Mouse (Mus musculus) hindbrain, postnatal 0 days (tissue): Measurements from ENCODE around the gene Henmt1. TPM values are rescaled to one million over a fixed set of nuclear protein-coding genes. Genes with fewer than 3 reads are reported as not detected.

Experiments
- ATAC-seq: fragments of 200-750 bp; cut with Nextera tagmentation; 2 replicates; pipeline ENCODE4 v1.8.0; 2017; ENCODE audit warnings: mild to moderate bottlenecking, moderate TSS enrichment, moderate library complexity
- DNase-seq: peaks from one replicate; pipeline ENCODE4 v3.0.0-alpha.2; 2015; ENCODE audit warnings: low spot score
- H3K27ac ChIP-seq: fragments of 300-500 bp; sonication (generic); 2 replicates; pipeline ENCODE4 v1.5.1; 2014; ENCODE audit warnings: mild to moderate bottlenecking
- H3K27me3 ChIP-seq: fragments of 300-500 bp; sonication (generic); 2 replicates; pipeline ENCODE4 v1.6.1; 2014; ENCODE audit warnings: low read length, mixed read lengths; ENCODE audit not compliant: insufficient read depth
- H3K36me3 ChIP-seq: fragments of 300-500 bp; sonication (generic); 2 replicates; pipeline ENCODE4 v1.6.1; 2014; ENCODE audit warnings: low read length, mixed read lengths; ENCODE audit not compliant: insufficient read depth
- H3K4me1 ChIP-seq: fragments of 300-500 bp; sonication (generic); 2 replicates; pipeline ENCODE4 v1.6.1; 2014; ENCODE audit warnings: antibody characterized with exemption, low read length, mixed read lengths; ENCODE audit not compliant: insufficient read depth
- H3K4me2 ChIP-seq: fragments of 300-500 bp; sonication (generic); 2 replicates; pipeline ENCODE4 v1.6.1; 2014; ENCODE audit warnings: low read depth, mild to moderate bottlenecking, low read length, moderate library complexity, mixed read lengths
- H3K4me3 ChIP-seq: fragments of 300-500 bp; sonication (generic); 2 replicates; pipeline ENCODE4 v1.5.1; 2014; ENCODE audit warnings: low read length
- H3K9ac ChIP-seq: fragments of 300-500 bp; sonication (generic); replicated peaks from 2 replicates; pipeline ENCODE4 v1.6.1; 2014; ENCODE audit warnings: mild to moderate bottlenecking, low read length, moderate library complexity, mixed read lengths
- H3K9me3 ChIP-seq: fragments of 300-500 bp; sonication (generic); 2 replicates; pipeline ENCODE4 v1.6.1; 2016; ENCODE audit warnings: low read length, mixed read lengths
- CTCF ChIP-seq: IDR thresholded peaks from 2 replicates; pipeline ENCODE4 v1.5.1; 2016; ENCODE audit warnings: antibody characterized with exemption, control low read depth, low read depth
- WGBS: fragments of 180-500 bp; shearing (Covaris S2); extraction: QIAGEN DNeasy Blood & Tissue Kit; methylation state at CpG from one replicate; pipeline ENCODE4 v1.1.7; 2014; 5-methylcytosine and 5-hydroxymethylcytosine counted together
- polyA plus RNA-seq: library from polyadenylated mRNA; unstranded; fragments of >200 nt; fragmentation: Nextera tagmentation; extraction: Ambion mirVana; gene quantifications from 2 replicates; pipeline ENCODE4 v1.2.1, GENCODE M21; 2015
- total RNA-seq: library from RNA; depleted of rRNA; stranded (reverse); fragments of >200 nt; gene quantifications from 2 replicates; pipeline ENCODE4 v1.2.3, GENCODE M21; 2014

The Henmt1 gene
- total and polyA plus RNA-seq, 2 experiments from 2014 or later: 2.0 to 2.2 TPM

DNA sequence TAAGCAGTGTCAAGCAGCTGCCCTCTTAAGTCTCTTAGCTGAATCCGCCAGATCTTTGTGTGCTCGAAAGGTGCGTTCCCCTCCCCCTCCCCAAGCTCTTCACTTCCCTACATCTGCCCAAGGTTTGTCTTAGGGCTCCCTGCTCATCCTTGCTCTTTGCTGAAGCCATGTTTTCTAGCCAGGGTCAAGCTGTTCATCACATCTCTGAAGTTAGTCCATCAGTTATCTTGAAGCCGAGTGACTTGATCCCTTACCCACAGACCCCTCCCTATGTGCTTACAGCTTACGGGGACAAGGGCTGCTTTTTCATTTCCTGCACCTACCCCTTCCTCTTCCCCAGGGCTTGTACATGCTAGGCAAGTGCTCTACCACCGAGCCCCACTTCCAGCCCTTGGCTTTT, 22.0 kb downstream of the Henmt1 start:
- Histone ChIP-seq H3K36me3 (no peaks in the 10 kb centered on the region), H3K4me3 (peak overlapping the region; percentile 18; the same call in 1 of the 2 replicates), H3K27me3 (no peaks in the 10 kb centered on the region), H3K27ac (peak overlapping the region; percentile 86), H3K9me3 (no peaks in the 10 kb centered on the region), H3K9ac (peak overlapping the region; percentile 41; the same call in 1 of the 2 replicates), H3K4me1 (peaks cover 4% of the 10 kb centered on the region; the same call in 1 of the 2 replicates), H3K4me2 (peak overlapping the region; percentile 47)
- WGBS: 16% methylated on average over 6 of the region's 6 CpGs
- DNase-seq (no peak), ATAC-seq (peak; percentile 72)
- no peak for TF ChIP-seq CTCF

DNA sequence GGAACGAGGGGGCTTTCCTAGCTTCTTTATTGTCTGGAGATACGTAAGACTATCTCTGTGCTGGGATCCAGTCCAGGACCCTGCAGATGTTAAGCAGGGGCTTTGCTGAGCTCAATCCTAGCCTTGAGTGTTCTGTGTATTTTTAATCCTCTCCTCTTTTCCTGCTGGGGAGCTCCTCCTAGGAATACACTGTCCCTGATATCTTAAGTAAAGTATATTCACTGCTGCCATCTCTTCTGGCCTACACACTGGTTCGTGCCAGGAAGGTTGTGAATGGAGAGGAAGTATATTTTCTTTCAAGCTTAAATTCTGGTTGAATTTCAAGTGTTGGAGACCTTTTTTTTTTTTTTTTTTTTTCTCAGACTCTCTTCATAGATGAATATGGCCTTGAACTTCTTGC, 23.6 kb downstream of the Henmt1 start:
- H3K4me1 ChIP-seq: peaks cover 4% of the 10 kb centered on the region; the same call in 1 of the 2 replicates
- no peaks in the 10 kb centered on the region for H3K36me3 ChIP-seq
- 62% methylated on average over 3 of the region's 3 CpGs for WGBS
- DNase-seq: no peak
- no peaks in the 10 kb centered on the region for H3K9me3 ChIP-seq
- H3K4me3 ChIP-seq: no peak overlapping the region
- ATAC-seq: no peak
- no peak overlapping the region for H3K27ac ChIP-seq
- TF ChIP-seq CTCF: no peak
- no peak overlapping the region for H3K4me2 ChIP-seq
- H3K9ac ChIP-seq: no peak overlapping the region
- no peaks in the 10 kb centered on the region for H3K27me3 ChIP-seq

- Histone ChIP-seq H3K36me3 (no peaks in the 10 kb centered on the region), H3K9me3 (no peaks in the 10 kb centered on the region), H3K4me1 (peaks cover 4% of the 10 kb centered on the region; the same call in 1 of the 2 replicates), H3K27ac (no peak overlapping the region), H3K9ac (no peak overlapping the region), H3K4me3 (no peak overlapping the region), H3K4me2 (no peak overlapping the region), H3K27me3 (no peaks in the 10 kb centered on the region)
- no peak for ATAC-seq
- no peak for TF ChIP-seq CTCF
- WGBS: 76% methylated on average over 3 of the region's 3 CpGs
- DNase-seq: no peak
These were observed 24.1 kb downstream of the Henmt1 start for GRCm38 (mm10) chr3:108963776-108964175.

DNA sequence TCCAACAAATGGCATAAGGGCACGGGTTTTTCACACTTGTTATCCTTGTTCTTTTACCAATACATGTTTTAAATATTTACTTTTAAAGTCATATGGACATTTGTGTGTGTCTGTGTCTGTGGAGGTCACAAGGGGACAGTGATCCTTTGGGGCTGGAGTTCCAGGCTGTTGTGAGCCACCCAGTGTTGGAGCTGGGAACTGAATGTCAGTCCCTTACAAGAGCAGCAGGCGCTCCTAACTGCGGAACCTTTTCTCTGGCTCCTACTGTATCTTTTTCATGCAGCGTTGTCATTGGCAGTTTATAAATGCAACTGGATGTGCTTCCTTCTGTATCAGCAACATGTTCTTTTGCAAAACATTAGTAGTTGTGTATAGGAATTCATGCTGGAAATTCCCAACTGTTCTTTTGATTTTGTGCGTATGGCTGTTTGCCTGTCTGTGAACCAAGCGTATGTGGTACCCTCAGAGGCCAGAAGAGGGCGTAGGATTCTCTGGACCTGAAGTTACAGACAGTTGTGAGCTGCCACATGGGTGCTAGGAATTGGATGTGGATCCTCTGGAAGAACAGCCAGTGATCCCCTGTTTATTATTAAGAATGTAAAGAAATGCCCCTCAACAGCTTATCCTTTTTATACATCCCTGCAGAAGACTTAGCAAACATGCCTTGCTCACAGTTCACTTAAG, 24.8 kb downstream of the Henmt1 start:
- WGBS: 77% methylated on average over 7 of the region's 7 CpGs
- Histone ChIP-seq H3K27ac (no peak overlapping the region), H3K27me3 (no peaks in the 10 kb centered on the region), H3K36me3 (no peaks in the 10 kb centered on the region), H3K4me3 (no peak overlapping the region), H3K4me1 (peaks cover 4% of the 10 kb centered on the region; the same call in 1 of the 2 replicates), H3K9ac (no peak overlapping the region), H3K4me2 (no peak overlapping the region), H3K9me3 (no peaks in the 10 kb centered on the region)
- no peak for ATAC-seq
- TF ChIP-seq CTCF: peak; percentile 47
- peak; percentile 44 for DNase-seq

GRCm38 (mm10) chr3:108966051-108966450, 26.4 kb downstream of the Henmt1 start:
- H3K4me2 ChIP-seq: no peak overlapping the region
- peaks cover 8% of the 10 kb centered on the region; the same call in 1 of the 2 replicates for H3K36me3 ChIP-seq
- no peak overlapping the region for H3K4me3 ChIP-seq
- 95% methylated on average over 3 of the region's 3 CpGs for WGBS
- ATAC-seq: no peak
- no peak for TF ChIP-seq CTCF
- no peak overlapping the region for H3K9ac ChIP-seq
- H3K4me1 ChIP-seq: peaks cover 4% of the 10 kb centered on the region; the same call in 1 of the 2 replicates
- H3K27ac ChIP-seq: no peak overlapping the region
- no peak for DNase-seq
- H3K27me3 ChIP-seq: no peaks in the 10 kb centered on the region
- no peaks in the 10 kb centered on the region for H3K9me3 ChIP-seq

- Histone ChIP-seq H3K27ac (no peak overlapping the region), H3K4me1 (no peaks in the 10 kb centered on the region), H3K27me3 (no peaks in the 10 kb centered on the region), H3K4me2 (no peak overlapping the region), H3K9ac (no peak overlapping the region), H3K4me3 (no peak overlapping the region), H3K36me3 (peaks cover 40% of the 10 kb centered on the region), H3K9me3 (no peaks in the 10 kb centered on the region)
- no peak for TF ChIP-seq CTCF
- ATAC-seq (no peak), DNase-seq (no peak)
- 81% methylated on average over 13 of the region's 13 CpGs for WGBS
These were observed 34.4 kb downstream of the Henmt1 start for GRCm38 (mm10) chr3:108973980-108974660.
